Mouse (Mus musculus) embryonic facial prominence, embryonic 15.5 days (tissue): ENCODE measurements around the gene Trim14. TPM values are rescaled to one million over a fixed set of nuclear protein-coding genes. Genes with fewer than 3 reads are reported as not detected.

Source experiments
- ATAC-seq: fragments of 200-750 bp; cut with Nextera tagmentation; 2 replicates; pipeline ENCODE4 v1.8.0; 2017; ENCODE audit warnings: low read depth, moderate TSS enrichment; ENCODE audit not compliant: insufficient number of reproducible peaks, low FRiP score, low TSS enrichment
- H3K27ac ChIP-seq: fragments of 300-500 bp; sonication (generic); replicated peaks from 2 replicates; pipeline ENCODE4 v1.5.1; 2015; ENCODE audit warnings: mild to moderate bottlenecking, inconsistent platforms
- H3K27me3 ChIP-seq: fragments of 300-500 bp; sonication (generic); 2 replicates; pipeline ENCODE4 v1.6.1; 2015; ENCODE audit warnings: inconsistent platforms
- H3K36me3 ChIP-seq: fragments of 300-500 bp; sonication (generic); 2 replicates; pipeline ENCODE4 v1.6.1; 2015; ENCODE audit warnings: mild to moderate bottlenecking, inconsistent platforms
- H3K4me1 ChIP-seq: fragments of 300-500 bp; sonication (generic); 2 replicates; pipeline ENCODE4 v1.6.1; 2015; ENCODE audit warnings: inconsistent platforms
- H3K4me2 ChIP-seq: fragments of 300-500 bp; sonication (generic); replicated peaks from 2 replicates; pipeline ENCODE4 v1.6.1; 2015; ENCODE audit warnings: mild to moderate bottlenecking, inconsistent platforms
- H3K4me3 ChIP-seq: fragments of 300-500 bp; sonication (generic); replicated peaks from 2 replicates; pipeline ENCODE4 v1.5.1; 2015; ENCODE audit warnings: mild to moderate bottlenecking, inconsistent platforms
- H3K9ac ChIP-seq: fragments of 300-500 bp; sonication (generic); 2 replicates; pipeline ENCODE4 v1.6.1; 2015; ENCODE audit warnings: inconsistent platforms
- H3K9me3 ChIP-seq: fragments of 300-500 bp; sonication (generic); replicated peaks from 2 replicates; pipeline ENCODE4 v1.6.1; 2016; ENCODE audit warnings: inconsistent platforms
- WGBS: fragments of 180-500 bp; shearing (Covaris S2); methylation state at CpG from one replicate; pipeline ENCODE4 v1.1.7; 2015; 5-methylcytosine and 5-hydroxymethylcytosine counted together
- polyA plus RNA-seq: library from polyadenylated mRNA; unstranded; fragments of >200 nt; fragmentation: Nextera tagmentation; extraction: Ambion mirVana; gene quantifications from 2 replicates; pipeline ENCODE4 v1.2.1, GENCODE M21; 2015

Gene Trim14
- polyA plus RNA-seq, 1 experiment from 2014 or later = 2.3 TPM

DNA sequence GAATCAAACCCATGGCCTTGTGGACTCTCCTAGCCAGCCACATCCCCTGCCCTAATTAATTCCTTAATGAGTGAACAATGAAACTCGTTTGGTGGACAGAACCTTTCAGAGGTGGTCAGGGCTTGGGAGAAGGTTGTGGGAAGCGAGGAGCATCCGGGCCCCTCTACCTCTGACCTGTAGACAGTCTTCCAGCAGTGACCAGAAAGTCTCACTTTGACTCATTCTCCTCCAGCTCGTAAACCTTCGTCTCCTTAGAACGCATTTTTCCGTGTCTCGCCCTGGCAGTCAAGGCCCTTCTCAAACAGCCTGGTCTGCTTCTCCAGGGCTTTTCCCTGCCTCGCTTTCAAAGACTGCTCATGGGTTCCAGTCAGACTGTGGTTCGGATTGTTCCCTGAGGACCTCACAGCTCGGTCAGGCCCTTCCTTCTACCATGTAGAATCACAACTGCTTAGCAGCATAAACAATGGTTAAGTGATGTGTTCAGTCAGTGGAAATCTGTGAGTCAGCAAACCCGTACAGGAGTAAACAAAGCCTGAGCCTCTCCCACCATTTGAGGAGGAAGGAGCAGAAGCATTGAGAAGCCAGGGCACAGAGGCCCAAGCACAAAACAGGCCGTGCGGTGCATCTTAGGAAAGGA, 24.2 kb upstream of the Trim14 start:
- WGBS = 80% methylated on average over 14 of the region's 14 CpGs
- Histone ChIP-seq H3K4me1 (no peaks in the 10 kb centered on the region), H3K27ac (no peak overlapping the region), H3K4me3 (no peak overlapping the region), H3K9ac (no peak overlapping the region), H3K27me3 (no peaks in the 10 kb centered on the region), H3K9me3 (no peaks in the 10 kb centered on the region), H3K36me3 (no peaks in the 10 kb centered on the region), H3K4me2 (no peak overlapping the region)
- ATAC-seq = no peak

DNA sequence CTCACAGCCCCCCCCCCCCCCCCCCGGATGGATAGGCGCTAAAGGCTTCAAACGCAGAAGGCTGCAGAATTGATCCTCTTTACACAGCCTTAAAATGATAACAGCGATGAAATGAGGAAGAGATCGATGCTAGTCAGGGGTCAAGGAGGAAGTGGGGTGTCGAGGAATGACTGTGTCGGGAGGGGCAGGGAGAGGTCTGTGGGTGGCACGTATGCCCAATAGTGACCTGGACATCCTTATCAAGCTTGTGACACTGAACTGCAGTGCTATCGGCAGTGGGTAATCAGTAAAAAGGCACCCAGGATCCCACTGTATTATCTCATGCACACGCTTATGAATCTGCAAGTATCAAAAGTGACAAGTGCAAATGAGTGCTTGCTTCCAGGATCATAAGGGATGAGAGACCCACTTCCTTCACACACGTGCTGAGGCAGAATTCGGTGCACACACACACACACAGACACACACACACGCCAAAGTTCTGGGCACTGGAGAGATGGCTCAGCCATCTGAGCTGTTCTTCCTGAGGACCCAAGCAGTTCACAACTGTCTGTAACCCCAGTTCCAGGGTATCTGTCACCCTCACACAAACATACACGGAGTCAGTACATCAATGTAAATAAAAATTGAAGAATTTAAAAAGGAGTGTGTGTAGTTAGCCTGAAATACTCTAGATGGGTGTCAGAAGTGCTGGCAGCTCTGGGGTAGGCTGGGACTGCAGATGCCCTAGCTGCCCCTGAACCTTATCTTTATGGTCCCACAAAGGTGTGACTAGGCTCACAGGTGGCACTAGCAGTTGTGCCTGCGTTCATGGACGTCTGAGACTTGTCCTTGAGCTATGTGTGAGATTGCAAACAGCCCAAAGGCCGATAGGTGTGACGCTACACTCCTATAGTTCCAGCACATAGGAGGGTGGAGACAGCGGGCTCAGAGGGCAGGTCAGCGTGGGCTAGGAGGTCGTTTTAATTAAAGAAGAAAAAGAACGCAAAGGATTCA, 23.0 kb upstream of the Trim14 start:
- no peak overlapping the region for H3K4me2 ChIP-seq
- no peak for ATAC-seq
- H3K36me3 ChIP-seq = no peaks in the 10 kb centered on the region
- no peaks in the 10 kb centered on the region for H3K27me3 ChIP-seq
- H3K9me3 ChIP-seq = no peaks in the 10 kb centered on the region
- H3K4me1 ChIP-seq = peaks cover 6% of the 10 kb centered on the region; the same call in 1 of the 2 replicates
- no peak overlapping the region for H3K9ac ChIP-seq
- 75% methylated on average over 22 of the region's 22 CpGs for WGBS
- H3K27ac ChIP-seq = no peak overlapping the region
- H3K4me3 ChIP-seq = no peak overlapping the region

DNA sequence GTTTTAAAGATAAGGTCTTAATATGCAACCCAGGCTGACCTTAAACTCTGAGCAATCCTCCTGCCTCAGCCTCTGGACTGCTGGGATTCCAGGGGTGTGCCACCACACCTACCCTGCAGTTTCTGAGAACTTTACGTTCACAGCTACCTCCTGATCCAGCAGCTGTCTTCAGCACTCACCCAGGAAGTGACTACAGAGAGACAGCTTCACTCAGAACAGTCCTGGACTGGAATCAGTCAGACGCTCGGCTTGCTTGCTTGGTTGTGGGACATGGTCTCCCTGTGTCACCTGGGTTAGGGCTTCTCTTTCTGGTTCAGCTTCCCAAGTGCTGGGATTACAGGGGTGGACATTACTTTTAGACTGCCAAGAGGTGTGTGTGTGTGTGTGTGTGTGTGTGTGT, 21.0 kb upstream of the Trim14 start:
- H3K4me2 ChIP-seq = no peak overlapping the region
- no peaks in the 10 kb centered on the region for H3K36me3 ChIP-seq
- WGBS = 76% methylated on average over 3 of the region's 3 CpGs
- no peak for ATAC-seq
- H3K27ac ChIP-seq = no peak overlapping the region
- no peaks in the 10 kb centered on the region for H3K27me3 ChIP-seq
- no peaks in the 10 kb centered on the region for H3K9me3 ChIP-seq
- H3K4me1 ChIP-seq = peaks cover 11% of the 10 kb centered on the region; the same call in 1 of the 2 replicates
- H3K4me3 ChIP-seq = no peak overlapping the region
- no peak overlapping the region for H3K9ac ChIP-seq

DNA sequence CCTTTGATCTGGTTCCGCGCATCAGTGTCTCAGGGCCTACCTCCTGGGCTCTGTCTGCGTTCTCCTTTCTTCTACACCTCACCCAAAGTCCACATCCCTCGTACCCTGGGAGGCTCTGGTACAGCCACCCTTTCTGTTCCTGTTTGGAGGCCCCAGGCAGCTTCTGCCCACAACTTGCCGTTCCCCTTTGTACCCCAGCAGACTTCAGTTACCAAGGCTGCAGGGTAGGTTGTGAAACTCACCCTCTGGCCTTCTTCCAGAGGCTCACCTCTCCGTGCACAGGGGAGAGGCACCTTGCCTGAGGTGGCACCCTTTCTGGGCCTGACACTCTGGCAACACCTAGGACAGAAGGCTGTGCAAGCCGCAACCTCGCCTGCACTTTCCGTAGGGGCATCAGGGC, 19.8 kb upstream of the Trim14 start:
- ATAC-seq = no peak
- Histone ChIP-seq H3K9me3 (no peaks in the 10 kb centered on the region), H3K4me1 (peaks cover 11% of the 10 kb centered on the region; the same call in 1 of the 2 replicates), H3K4me2 (no peak overlapping the region), H3K4me3 (no peak overlapping the region), H3K27ac (no peak overlapping the region), H3K36me3 (no peaks in the 10 kb centered on the region), H3K9ac (no peak overlapping the region), H3K27me3 (no peaks in the 10 kb centered on the region)
- WGBS = 78% methylated on average over 9 of the region's 9 CpGs

DNA sequence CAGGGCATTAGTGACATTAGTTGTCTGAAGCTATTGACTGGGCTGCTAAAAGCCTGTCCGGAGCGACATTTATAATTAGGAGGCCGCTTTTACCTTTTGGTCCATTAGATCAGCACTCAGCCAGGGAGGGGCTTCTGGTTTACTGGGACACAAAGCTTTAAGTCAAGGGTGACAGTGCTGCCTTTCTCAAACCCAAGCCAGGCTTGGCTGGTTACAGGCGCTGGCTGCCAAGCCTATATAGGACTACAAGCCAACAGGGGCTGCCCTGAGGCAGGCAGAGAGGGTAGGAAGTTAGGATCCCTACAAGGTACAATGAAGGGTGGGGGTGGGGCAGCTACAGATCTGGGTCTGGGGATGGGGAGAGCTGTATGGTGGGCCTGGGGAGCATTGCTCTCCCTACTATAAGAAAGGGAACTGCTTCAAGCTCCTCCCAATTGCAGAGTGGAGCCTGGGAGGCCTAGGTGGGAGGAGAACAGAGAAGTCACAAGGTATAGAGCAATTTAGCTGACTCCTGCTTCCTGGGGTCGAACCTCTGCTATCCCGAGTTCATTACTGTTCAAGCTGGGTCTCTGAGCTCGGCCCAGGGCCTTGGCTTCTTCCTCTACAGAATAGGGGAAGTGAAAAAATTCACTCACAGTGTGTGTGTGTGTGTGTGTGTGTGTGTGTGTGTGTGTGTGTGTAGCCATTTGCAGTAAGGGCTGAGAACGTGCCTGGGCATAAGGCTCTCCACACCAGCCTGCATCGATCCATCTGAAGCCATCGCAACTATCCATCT, 18.5 kb upstream of the Trim14 start:
- no peak for ATAC-seq
- no peak overlapping the region for H3K9ac ChIP-seq
- WGBS = 68% methylated on average over 10 of the region's 10 CpGs
- no peak overlapping the region for H3K4me2 ChIP-seq
- H3K27me3 ChIP-seq = no peaks in the 10 kb centered on the region
- no peak overlapping the region for H3K27ac ChIP-seq
- H3K4me3 ChIP-seq = no peak overlapping the region
- H3K9me3 ChIP-seq = no peaks in the 10 kb centered on the region
- H3K4me1 ChIP-seq = peaks cover 11% of the 10 kb centered on the region; the same call in 1 of the 2 replicates
- no peaks in the 10 kb centered on the region for H3K36me3 ChIP-seq

DNA sequence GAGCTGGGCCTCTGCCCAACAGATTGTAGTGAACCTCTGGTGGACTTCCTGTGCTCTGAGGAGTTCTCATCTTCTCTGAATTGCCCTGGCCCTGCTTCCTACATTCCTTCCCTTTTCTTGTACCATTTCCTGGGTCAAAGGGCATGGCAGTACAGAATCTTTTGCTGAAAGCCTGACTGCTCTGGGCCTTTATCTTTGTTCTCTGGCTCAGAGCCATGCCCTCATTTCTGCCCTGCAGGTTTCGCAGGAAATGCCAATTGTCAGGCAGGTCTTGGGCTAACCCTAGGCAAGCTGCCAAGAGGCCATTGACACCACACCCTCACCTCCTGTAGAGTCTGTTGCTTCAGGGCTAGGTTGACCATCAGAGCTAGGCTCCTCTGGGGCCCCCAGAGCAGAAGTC, 17.9 kb upstream of the Trim14 start:
- no peak overlapping the region for H3K4me3 ChIP-seq
- no peaks in the 10 kb centered on the region for H3K27me3 ChIP-seq
- no peak overlapping the region for H3K4me2 ChIP-seq
- no peak overlapping the region for H3K9ac ChIP-seq
- 78% methylated on average over 1 of the region's 1 CpGs for WGBS
- H3K9me3 ChIP-seq = no peaks in the 10 kb centered on the region
- no peaks in the 10 kb centered on the region for H3K36me3 ChIP-seq
- ATAC-seq = no peak
- no peak overlapping the region for H3K27ac ChIP-seq
- H3K4me1 ChIP-seq = peaks cover 11% of the 10 kb centered on the region; the same call in 1 of the 2 replicates

DNA sequence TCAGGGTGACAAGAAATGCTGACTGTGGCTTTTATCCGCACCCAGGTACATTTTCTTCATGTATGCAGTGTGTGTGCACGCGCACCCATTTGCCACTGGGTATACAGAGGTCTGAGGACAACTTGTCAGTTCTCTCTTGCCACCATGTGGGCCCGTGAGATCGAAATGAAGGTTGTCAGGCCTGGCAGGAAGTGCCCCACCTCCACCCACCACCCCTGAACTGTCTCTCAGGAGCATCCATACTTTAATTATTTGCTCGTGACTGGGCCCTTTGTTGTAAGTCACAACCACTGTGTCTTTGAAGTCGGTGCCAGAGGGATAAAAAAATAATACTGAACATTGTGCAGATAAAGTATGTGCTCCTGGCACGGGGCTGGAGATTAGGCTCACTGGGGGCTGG, 14.5 kb upstream of the Trim14 start:
- Histone ChIP-seq H3K4me2 (no peak overlapping the region), H3K9ac (no peak overlapping the region), H3K36me3 (no peaks in the 10 kb centered on the region), H3K9me3 (no peaks in the 10 kb centered on the region), H3K27ac (no peak overlapping the region), H3K27me3 (no peaks in the 10 kb centered on the region), H3K4me1 (peaks cover 15% of the 10 kb centered on the region; the same call in 1 of the 2 replicates), H3K4me3 (no peak overlapping the region)
- no peak for ATAC-seq
- 43% methylated on average over 8 of the region's 8 CpGs for WGBS

DNA sequence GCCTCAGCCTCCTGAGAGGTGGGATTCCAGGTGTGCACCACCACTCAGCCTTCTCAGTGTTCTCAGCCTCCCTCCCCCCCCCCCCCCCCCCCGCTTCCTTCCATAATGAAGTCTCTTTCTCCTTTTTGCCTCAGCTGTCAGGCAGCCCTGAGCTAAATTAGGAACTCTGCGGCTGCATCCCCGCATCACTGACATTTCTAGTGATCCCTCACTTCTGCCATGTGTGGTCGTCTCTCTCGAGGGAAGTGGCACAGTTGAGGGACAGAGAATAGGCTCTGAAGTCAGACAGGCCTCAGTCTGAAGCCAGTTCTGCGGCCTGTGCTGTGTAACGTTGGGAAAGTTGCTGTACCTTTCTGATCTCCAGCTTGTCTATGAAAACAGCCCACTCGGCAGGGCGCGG, 14.0 kb upstream of the Trim14 start:
- H3K9ac ChIP-seq = no peak overlapping the region
- no peak for ATAC-seq
- no peak overlapping the region for H3K27ac ChIP-seq
- no peaks in the 10 kb centered on the region for H3K36me3 ChIP-seq
- no peak overlapping the region for H3K4me3 ChIP-seq
- no peak overlapping the region for H3K4me2 ChIP-seq
- H3K9me3 ChIP-seq = no peaks in the 10 kb centered on the region
- peaks cover 15% of the 10 kb centered on the region; the same call in 1 of the 2 replicates for H3K4me1 ChIP-seq
- H3K27me3 ChIP-seq = no peaks in the 10 kb centered on the region
- 69% methylated on average over 9 of the region's 10 CpGs for WGBS

DNA sequence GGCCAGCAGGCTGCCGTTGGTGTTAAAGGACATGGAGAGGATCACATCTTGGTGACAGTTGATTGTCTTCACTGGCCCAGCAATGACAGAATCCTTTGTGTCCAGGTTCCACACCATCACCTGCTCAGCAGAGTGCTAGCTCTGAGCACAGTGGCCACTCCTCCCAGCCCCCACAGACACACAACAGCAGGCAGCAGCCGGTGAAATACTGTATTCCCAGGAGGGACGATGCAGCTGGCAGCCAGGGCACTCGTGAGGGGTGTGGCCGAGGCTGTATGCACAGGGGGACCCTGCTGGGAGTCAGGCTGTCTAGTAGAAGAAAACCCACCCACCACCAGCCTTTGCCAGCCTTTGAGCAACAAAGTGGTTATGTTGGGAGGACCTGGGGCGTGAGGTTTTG, 10.8 kb upstream of the Trim14 start:
- 39% methylated on average over 6 of the region's 6 CpGs for WGBS

DNA sequence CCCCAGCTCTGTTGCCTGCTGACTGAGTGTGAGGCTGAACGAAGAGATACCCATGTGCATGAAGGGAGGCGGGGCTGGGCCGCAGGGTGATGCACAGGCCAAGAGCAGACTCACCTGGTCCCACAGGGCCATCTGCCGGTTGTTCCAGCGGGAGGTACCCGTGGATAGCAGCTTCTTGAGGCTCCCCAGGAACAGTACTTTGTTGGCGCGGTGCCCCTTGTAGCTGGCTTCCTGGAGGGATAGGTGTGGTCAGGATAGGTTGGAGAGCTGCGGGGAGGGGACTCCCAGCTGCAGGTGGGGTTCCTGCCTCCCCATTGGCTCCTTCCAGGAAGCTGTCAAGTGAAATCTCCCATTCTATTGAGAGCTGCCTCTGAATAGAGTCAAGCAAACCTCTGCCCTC, 9.6 kb upstream of the Trim14 start:
- Histone ChIP-seq H3K4me3 (no peak overlapping the region), H3K27ac (no peak overlapping the region), H3K36me3 (no peaks in the 10 kb centered on the region), H3K9ac (no peak overlapping the region), H3K9me3 (no peaks in the 10 kb centered on the region), H3K4me2 (no peak overlapping the region), H3K4me1 (0 out of 2 replicates have a peak, but pooled peaks cover 4% of the 10 kb centered on the region), H3K27me3 (no peaks in the 10 kb centered on the region)
- 13% methylated on average over 9 of the region's 9 CpGs for WGBS
- no peak for ATAC-seq

More for the DNA sequence above, 10.8 kb upstream of the Trim14 start:
- 0 out of 2 replicates have a peak, but pooled peaks cover 4% of the 10 kb centered on the region for H3K4me1 ChIP-seq
- H3K4me3 ChIP-seq = no peak overlapping the region
- ATAC-seq = peak; percentile 43
- H3K27ac ChIP-seq = no peak overlapping the region
- no peaks in the 10 kb centered on the region for H3K36me3 ChIP-seq
- no peak overlapping the region for H3K9ac ChIP-seq
- H3K9me3 ChIP-seq = no peaks in the 10 kb centered on the region
- H3K27me3 ChIP-seq = no peaks in the 10 kb centered on the region
- no peak overlapping the region for H3K4me2 ChIP-seq

DNA sequence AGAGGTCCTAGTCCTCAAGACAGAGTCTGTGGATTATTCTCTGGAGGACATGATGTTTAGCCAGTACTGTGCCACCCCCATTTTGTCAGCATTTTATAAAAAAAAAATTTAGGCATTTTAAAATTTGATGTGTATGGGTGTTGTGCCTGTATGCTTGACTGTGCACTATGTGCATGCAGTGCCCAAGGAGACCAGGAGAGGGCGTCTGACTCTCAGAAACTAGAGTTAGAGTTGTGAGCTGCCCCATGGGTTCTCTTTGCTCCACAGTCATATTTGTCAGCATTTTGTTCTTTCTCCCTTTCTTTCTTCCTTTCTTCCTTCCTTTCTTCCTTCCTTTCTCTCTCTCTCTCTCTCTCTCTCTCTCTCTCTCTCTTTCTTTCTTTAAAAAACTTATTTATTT, 8.4 kb upstream of the Trim14 start:
- WGBS = 35% methylated on average over 1 of the region's 1 CpGs
- no peak overlapping the region for H3K27ac ChIP-seq

More for the DNA sequence above, 8.4 kb upstream of the Trim14 start:
- H3K9ac ChIP-seq = no peak overlapping the region
- ATAC-seq = no peak
- no peaks in the 10 kb centered on the region for H3K36me3 ChIP-seq
- no peaks in the 10 kb centered on the region for H3K27me3 ChIP-seq
- H3K4me2 ChIP-seq = no peak overlapping the region
- H3K4me3 ChIP-seq = no peak overlapping the region
- no peaks in the 10 kb centered on the region for H3K9me3 ChIP-seq
- H3K4me1 ChIP-seq = 0 out of 2 replicates have a peak, but pooled peaks cover 4% of the 10 kb centered on the region
